Mouse (Mus musculus): ENCODE measurements around the gene Abcf3. TPM values are rescaled to one million over a fixed set of nuclear protein-coding genes. Genes with fewer than 3 reads are reported as not detected.

The Abcf3 gene
- polyA plus RNA-seq, 1 experiment from 2014 or later: 41.4 TPM

- peaks cover 14% of the 10 kb centered on the region for H3K4me1 ChIP-seq (ENCODE audit: control insufficient read depth, insufficient read depth, low read length)
- peak overlapping the region; percentile 95 for H3K4me3 ChIP-seq (ENCODE audit: low read depth, low read length)
- H3K36me3 ChIP-seq (ENCODE audit: control insufficient read depth, insufficient read depth, low read length): peaks cover 13% of the 10 kb centered on the region; the same call in 1 of the 2 replicates
- no peaks in the 10 kb centered on the region for H3K9me3 ChIP-seq (replicated peaks; ENCODE audit: control insufficient read depth, low read length)
- peak overlapping the region; percentile 88 for H3K27ac ChIP-seq (ENCODE audit: low read depth, low read length)
- ATAC-seq (replicated peaks; ENCODE audit: insufficient number of reproducible peaks, low FRiP score, low TSS enrichment): peak; percentile 35
- peak overlapping the region; percentile 83 for H3K4me2 ChIP-seq
- 5% methylated on average over 6 of the region's 6 CpGs for WGBS (ENCODE audit: insufficient replicate concordance)
- peak overlapping the region; percentile 99 for H3K9ac ChIP-seq (ENCODE audit: low read depth, low read length)
- H3K27me3 ChIP-seq (ENCODE audit: control insufficient read depth, insufficient read depth, low read length): no peaks in the 10 kb centered on the region
Measured at GRCm38 (mm10) chr16:20517701-20518374, 30.5 kb upstream of the Abcf3 start.

DNA sequence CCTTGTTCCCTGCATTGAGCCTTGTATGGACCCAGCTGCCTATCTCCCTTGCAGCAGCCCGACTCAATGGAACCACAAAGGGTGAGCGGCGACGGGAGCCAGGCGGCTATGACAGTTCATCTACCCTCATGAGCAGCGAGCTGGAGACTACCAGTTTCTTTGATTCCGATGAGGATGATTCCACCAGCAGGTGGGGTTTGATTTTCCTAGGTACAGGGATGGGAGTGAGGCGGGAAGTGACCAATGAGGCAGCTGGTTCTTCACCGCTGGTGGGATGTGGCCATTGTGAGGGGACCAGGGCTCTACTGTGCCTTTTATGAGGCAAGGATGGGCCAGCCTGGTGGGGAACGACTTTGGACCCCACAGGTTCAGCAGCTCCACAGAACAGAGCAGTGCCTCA is 24.5 kb upstream of the Abcf3 start:
- WGBS (ENCODE audit: insufficient replicate concordance): 84% methylated on average over 10 of the region's 10 CpGs
- Histone ChIP-seq H3K9me3 (replicated peaks; ENCODE audit: control insufficient read depth, low read length) (no peaks in the 10 kb centered on the region), H3K27me3 (ENCODE audit: control insufficient read depth, insufficient read depth, low read length) (no peaks in the 10 kb centered on the region), H3K4me3 (ENCODE audit: low read depth, low read length) (no peak overlapping the region), H3K36me3 (ENCODE audit: control insufficient read depth, insufficient read depth, low read length) (peaks cover 54% of the 10 kb centered on the region), H3K4me1 (ENCODE audit: control insufficient read depth, insufficient read depth, low read length) (peaks cover 4% of the 10 kb centered on the region), H3K9ac (ENCODE audit: low read depth, low read length) (no peak overlapping the region), H3K4me2 (no peak overlapping the region), H3K27ac (ENCODE audit: low read depth, low read length) (no peak overlapping the region)
- no peak for ATAC-seq (replicated peaks; ENCODE audit: insufficient number of reproducible peaks, low FRiP score, low TSS enrichment)

- Histone ChIP-seq H3K4me3 (ENCODE audit: low read depth, low read length) (no peak overlapping the region), H3K36me3 (ENCODE audit: control insufficient read depth, insufficient read depth, low read length) (peaks cover 60% of the 10 kb centered on the region), H3K4me2 (no peak overlapping the region), H3K27ac (ENCODE audit: low read depth, low read length) (no peak overlapping the region), H3K9me3 (replicated peaks; ENCODE audit: control insufficient read depth, low read length) (no peaks in the 10 kb centered on the region), H3K9ac (ENCODE audit: low read depth, low read length) (no peak overlapping the region), H3K4me1 (ENCODE audit: control insufficient read depth, insufficient read depth, low read length) (no peaks in the 10 kb centered on the region), H3K27me3 (ENCODE audit: control insufficient read depth, insufficient read depth, low read length) (no peaks in the 10 kb centered on the region)
- WGBS (ENCODE audit: insufficient replicate concordance): 79% methylated on average over 5 of the region's 5 CpGs
- no peak for ATAC-seq (replicated peaks; ENCODE audit: insufficient number of reproducible peaks, low FRiP score, low TSS enrichment)
Measured at GRCm38 (mm10) chr16:20528779-20529178, 19.6 kb upstream of the Abcf3 start.

- Histone ChIP-seq H3K4me3 (ENCODE audit: low read depth, low read length) (no peak overlapping the region), H3K36me3 (ENCODE audit: control insufficient read depth, insufficient read depth, low read length) (peaks cover 54% of the 10 kb centered on the region), H3K4me1 (ENCODE audit: control insufficient read depth, insufficient read depth, low read length) (no peaks in the 10 kb centered on the region), H3K27me3 (ENCODE audit: control insufficient read depth, insufficient read depth, low read length) (no peaks in the 10 kb centered on the region), H3K9me3 (replicated peaks; ENCODE audit: control insufficient read depth, low read length) (no peaks in the 10 kb centered on the region), H3K9ac (ENCODE audit: low read depth, low read length) (no peak overlapping the region), H3K4me2 (no peak overlapping the region), H3K27ac (ENCODE audit: low read depth, low read length) (no peak overlapping the region)
- 93% methylated on average over 1 of the region's 1 CpGs for WGBS (ENCODE audit: insufficient replicate concordance)
- no peak for ATAC-seq (replicated peaks; ENCODE audit: insufficient number of reproducible peaks, low FRiP score, low TSS enrichment)
Measured at GRCm38 (mm10) chr16:20529375-20529774, 19.0 kb upstream of the Abcf3 start.

GRCm38 (mm10) chr16:20530941-20531340 is 17.4 kb upstream of the Abcf3 start:
- no peak for ATAC-seq (replicated peaks; ENCODE audit: insufficient number of reproducible peaks, low FRiP score, low TSS enrichment)
- Histone ChIP-seq H3K27me3 (ENCODE audit: control insufficient read depth, insufficient read depth, low read length) (no peaks in the 10 kb centered on the region), H3K9me3 (replicated peaks; ENCODE audit: control insufficient read depth, low read length) (no peaks in the 10 kb centered on the region), H3K4me3 (ENCODE audit: low read depth, low read length) (no peak overlapping the region), H3K27ac (ENCODE audit: low read depth, low read length) (no peak overlapping the region), H3K9ac (ENCODE audit: low read depth, low read length) (no peak overlapping the region), H3K4me2 (no peak overlapping the region), H3K4me1 (ENCODE audit: control insufficient read depth, insufficient read depth, low read length) (no peaks in the 10 kb centered on the region), H3K36me3 (ENCODE audit: control insufficient read depth, insufficient read depth, low read length) (peaks cover 44% of the 10 kb centered on the region)
- 90% methylated on average over 20 of the region's 20 CpGs for WGBS (ENCODE audit: insufficient replicate concordance)

DNA sequence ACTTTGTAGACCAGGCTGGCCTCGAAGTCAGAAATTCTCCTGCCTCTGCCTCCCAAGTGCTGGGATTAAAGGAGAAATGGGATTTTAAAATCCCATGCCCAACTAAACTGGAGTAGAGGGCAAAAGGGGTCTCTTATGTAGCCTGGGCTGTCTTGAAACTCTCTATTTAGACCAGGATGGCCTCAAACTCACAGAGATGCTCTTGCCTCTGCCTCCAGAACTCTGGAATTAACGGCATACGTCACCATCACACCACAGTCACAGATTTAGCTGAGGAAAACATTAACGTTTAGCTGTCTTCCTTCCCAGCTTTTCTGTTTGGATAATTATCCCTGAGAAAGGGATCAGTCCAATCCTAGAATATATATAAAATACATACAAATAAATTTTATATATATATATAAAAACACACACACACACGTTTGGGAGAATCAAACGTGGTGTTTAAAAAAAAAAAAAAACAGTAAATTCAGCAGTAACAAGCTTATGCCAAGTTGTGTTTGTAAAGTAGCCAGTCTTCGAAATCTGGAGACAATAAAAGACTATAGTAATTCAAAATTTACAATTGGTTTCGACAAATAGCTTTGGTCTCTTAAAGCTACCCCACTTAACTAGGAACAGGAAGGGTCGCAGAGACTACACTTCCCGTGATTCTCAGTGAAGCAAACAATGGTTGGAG is 13.6 kb upstream of the Abcf3 start:
- 48% methylated on average over 10 of the region's 10 CpGs for WGBS (ENCODE audit: insufficient replicate concordance)
- H3K4me2 ChIP-seq: peak overlapping the region; percentile 91; the same call in 1 of the 2 replicates

DNA sequence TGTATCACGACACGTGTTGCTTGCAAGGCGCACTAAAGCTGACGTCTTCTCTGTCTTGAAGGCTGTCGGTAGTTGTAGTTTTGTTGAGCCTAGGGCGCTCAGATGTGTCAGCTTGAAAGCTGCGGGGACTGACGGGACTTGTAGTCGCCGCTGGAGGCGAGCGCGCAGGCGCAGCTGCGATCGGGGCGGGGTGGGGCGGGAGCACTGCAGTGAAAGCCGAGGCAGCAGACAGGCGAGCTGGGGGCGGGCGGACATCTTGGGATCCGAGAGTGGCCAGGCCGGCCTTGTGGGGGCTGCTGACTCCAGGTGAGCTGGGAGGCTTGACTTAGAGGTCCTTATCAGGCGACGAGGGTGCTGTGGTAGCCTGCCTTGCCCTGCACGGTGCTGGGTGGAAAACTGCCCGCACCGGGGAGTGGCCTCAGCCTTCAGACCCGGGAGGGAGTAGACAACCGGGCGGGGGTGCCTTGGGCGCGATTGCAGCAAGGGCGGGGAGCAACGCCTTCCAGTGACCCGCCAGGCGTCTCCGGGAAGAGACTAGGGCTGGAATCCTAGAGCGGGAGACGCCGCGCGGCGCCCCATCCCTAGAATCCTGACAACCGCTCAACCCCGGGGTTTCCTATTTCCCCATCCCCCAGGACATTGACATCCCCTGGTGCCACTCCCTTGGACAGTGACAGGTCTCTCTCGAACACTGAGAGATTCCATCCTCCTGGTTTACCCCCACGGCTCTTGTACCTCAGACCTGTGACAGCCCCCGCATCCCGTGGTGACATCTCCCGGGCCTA is 12.9 kb upstream of the Abcf3 start, which contains the start of gene Ap2m1:
TSS of gene Ap2m1 (plus strand) at position 183 of the 785 bp plus-strand sequence.
- Histone ChIP-seq H3K9ac (ENCODE audit: low read depth, low read length) (peak within 1 kb of the TSS; percentile 89), H3K4me3 (ENCODE audit: low read depth, low read length) (peak within 1 kb of the TSS; percentile 78), H3K4me1 (ENCODE audit: control insufficient read depth, insufficient read depth, low read length) (peaks cover 25% of the 10 kb centered on the region), H3K9me3 (replicated peaks; ENCODE audit: control insufficient read depth, low read length) (no peaks in the 10 kb centered on the region), H3K27ac (ENCODE audit: low read depth, low read length) (peak within 1 kb of the TSS; percentile 84), H3K36me3 (ENCODE audit: control insufficient read depth, insufficient read depth, low read length) (peaks cover 32% of the 10 kb centered on the region), H3K4me2 (peak within 1 kb of the TSS; percentile 91), H3K27me3 (ENCODE audit: control insufficient read depth, insufficient read depth, low read length) (no peaks in the 10 kb centered on the region)
- ATAC-seq (replicated peaks; ENCODE audit: insufficient number of reproducible peaks, low FRiP score, low TSS enrichment): peak; percentile 96
- under 1% methylated on average over 52 of the region's 52 CpGs for WGBS (ENCODE audit: insufficient replicate concordance)

More for the DNA sequence above, 13.6 kb upstream of the Abcf3 start:
- peaks cover 25% of the 10 kb centered on the region for H3K4me1 ChIP-seq (ENCODE audit: control insufficient read depth, insufficient read depth, low read length)
- H3K36me3 ChIP-seq (ENCODE audit: control insufficient read depth, insufficient read depth, low read length): peaks cover 29% of the 10 kb centered on the region
- H3K4me3 ChIP-seq (ENCODE audit: low read depth, low read length): no peak overlapping the region
- H3K27me3 ChIP-seq (ENCODE audit: control insufficient read depth, insufficient read depth, low read length): no peaks in the 10 kb centered on the region
- H3K9me3 ChIP-seq (replicated peaks; ENCODE audit: control insufficient read depth, low read length): no peaks in the 10 kb centered on the region
- H3K27ac ChIP-seq (ENCODE audit: low read depth, low read length): no peak overlapping the region
- ATAC-seq (replicated peaks; ENCODE audit: insufficient number of reproducible peaks, low FRiP score, low TSS enrichment): no peak
- H3K9ac ChIP-seq (ENCODE audit: low read depth, low read length): no peak overlapping the region

- peak overlapping the region; percentile 89 for H3K9ac ChIP-seq (ENCODE audit: low read depth, low read length)
- H3K27ac ChIP-seq (ENCODE audit: low read depth, low read length): peak overlapping the region; percentile 84
- H3K4me2 ChIP-seq: peak overlapping the region; percentile 91
- H3K4me3 ChIP-seq (ENCODE audit: low read depth, low read length): peak overlapping the region; percentile 78
- no peaks in the 10 kb centered on the region for H3K9me3 ChIP-seq (replicated peaks; ENCODE audit: control insufficient read depth, low read length)
- no peak for ATAC-seq (replicated peaks; ENCODE audit: insufficient number of reproducible peaks, low FRiP score, low TSS enrichment)
- WGBS (ENCODE audit: insufficient replicate concordance): 33% methylated on average over 9 of the region's 9 CpGs
- peaks cover 30% of the 10 kb centered on the region for H3K36me3 ChIP-seq (ENCODE audit: control insufficient read depth, insufficient read depth, low read length)
- no peaks in the 10 kb centered on the region for H3K27me3 ChIP-seq (ENCODE audit: control insufficient read depth, insufficient read depth, low read length)
- peaks cover 25% of the 10 kb centered on the region for H3K4me1 ChIP-seq (ENCODE audit: control insufficient read depth, insufficient read depth, low read length)
Measured at GRCm38 (mm10) chr16:20536081-20536665, 12.2 kb upstream of the Abcf3 start.

Data from heart, embryonic 11.5 days (tissue).